Mouse (Mus musculus) mouse embryonic stem cell (cell line): ENCODE results near the gene Hist2h2ac.
"Not testable (repeated sequence)": the region's sequence is repeated elsewhere in the genome, so short reads cannot be mapped to it uniquely, and the experiment has no call there.

Experiments
- in situ Hi-C, 2 experiments: fragments of 300-500 bp; cut with MboI; formaldehyde crosslinking; loops; 1 replicate in 1 of 2; 3 replicates in 1 of 2; pipeline ENCODE4 v1.14.3; 2019 to 2020; ENCODE audit warnings: low sequenced_read_pairs in 2 of 2, low pct_unique_long_range_greater_than_20kb in 1 of 2, mixed read lengths in 1 of 2; ENCODE audit not compliant: unreplicated experiment in 1 of 2

The Hist2h2ac gene

DNA sequence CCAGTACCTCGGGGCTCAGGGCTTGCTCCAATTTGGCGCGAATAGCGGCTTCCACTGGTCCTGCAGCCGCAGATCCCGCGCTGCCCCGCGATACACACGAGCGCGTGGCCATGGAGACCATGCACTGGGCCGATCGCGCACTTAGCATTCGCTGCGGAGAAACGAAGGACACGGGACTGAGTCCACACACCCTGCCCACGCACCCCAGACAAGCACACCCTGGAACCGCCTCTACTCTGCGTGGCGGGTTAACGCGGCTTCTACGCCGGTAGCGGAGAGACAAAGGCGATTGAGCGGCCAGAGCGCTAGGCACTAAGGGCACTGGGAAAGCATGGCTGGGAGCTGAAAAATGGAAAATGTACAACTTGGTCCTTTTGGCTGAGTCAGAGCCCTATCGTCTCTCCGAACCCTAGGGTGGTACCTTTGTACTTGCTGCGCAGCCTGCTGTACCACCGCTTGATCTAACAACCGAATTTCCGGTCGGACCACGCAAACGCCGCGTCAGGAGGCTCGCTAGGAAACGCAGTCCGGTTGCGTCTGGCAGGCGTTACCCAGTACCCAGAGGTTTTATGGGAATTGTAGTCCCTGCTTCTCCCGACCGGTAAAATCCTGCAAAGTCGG is 23.4 kb downstream of the Hist2h2ac start:
- in situ Hi-C loops, result no loop called here

GRCm38 (mm10) chr3:96196437-96197128 is 24.1 kb downstream of the Hist2h2ac start:
- in situ Hi-C loops, result no loop called here

- in situ Hi-C loops, result no loop called here
Observed at GRCm38 (mm10) chr3:96195616-96196313, 24.9 kb downstream of the Hist2h2ac start.

GRCm38 (mm10) chr3:96194966-96195365 is 25.7 kb downstream of the Hist2h2ac start:
- in situ Hi-C loops, result no loop called here

GRCm38 (mm10) chr3:96192977-96193376 is 27.7 kb downstream of the Hist2h2ac start:
- in situ Hi-C loops, result no loop called here

- in situ Hi-C loops, result no loop called here
Observed at GRCm38 (mm10) chr3:96182382-96182776, 38.3 kb downstream of the Hist2h2ac start.

- in situ Hi-C loops, result no loop called here
Observed at GRCm38 (mm10) chr3:96181510-96182381, 38.9 kb downstream of the Hist2h2ac start.

DNA sequence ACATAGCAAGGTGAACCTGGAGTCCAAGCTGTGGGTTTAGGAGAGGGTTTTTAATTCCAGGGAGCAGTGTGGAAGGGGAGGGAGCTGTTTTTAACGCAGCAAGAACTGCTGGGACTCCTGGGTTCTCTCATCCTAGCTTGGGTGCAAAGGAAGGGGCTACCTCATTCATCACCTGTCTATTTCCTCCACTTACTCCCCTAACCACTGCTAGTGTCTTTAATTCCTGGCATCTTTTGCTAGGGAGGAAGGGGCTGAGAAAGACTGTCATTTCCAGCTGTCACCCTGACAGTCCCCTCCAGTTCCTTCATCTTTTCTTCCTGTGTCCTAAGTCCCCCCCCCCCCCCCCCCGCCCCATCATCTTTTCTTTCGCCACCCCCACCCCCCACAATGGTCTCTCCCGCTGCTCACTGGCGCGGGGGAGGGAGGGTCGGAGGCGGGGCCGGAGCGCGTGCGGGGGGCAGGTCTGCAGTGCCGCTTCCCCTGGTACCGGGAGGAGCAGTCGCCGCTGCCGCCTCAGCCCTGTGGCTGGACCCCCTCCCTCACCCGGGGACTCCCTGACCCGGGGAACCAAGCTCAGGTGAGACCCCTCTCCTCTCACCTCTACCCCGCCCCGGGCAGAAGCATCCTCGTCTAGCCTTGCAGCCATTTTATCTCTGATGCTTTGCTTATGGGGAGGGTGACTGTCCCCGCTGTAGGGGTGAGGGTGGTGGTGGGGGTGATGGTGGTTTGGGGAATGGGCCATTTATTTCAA is 39.8 kb downstream of the Hist2h2ac start, which contains the start of gene Sv2a:
Gene Sv2a (plus strand): TSS at position 425 of the 751 bp plus-strand sequence.
- in situ Hi-C loops, result no loop called here

DNA sequence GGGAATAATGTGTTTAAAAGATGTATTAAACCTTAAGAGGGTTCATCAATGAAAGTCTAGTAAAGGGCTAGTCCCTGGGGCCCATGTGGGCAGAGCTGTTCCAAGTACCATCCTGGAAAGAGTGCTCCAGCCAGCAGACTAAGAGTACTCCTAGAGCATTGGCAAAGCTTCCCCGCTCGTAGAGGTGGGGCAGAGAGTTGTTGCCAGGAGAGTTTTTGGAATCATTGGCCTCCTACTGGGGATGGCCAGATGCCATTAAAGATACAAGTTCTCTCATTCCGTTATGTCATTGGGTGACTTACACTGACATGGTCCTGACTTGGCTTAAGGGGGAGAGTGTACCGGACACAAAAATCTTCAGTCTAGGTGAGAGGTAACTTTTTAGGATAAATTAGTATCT is 41.1 kb downstream of the Hist2h2ac start:
- in situ Hi-C loops, result no loop called here

DNA sequence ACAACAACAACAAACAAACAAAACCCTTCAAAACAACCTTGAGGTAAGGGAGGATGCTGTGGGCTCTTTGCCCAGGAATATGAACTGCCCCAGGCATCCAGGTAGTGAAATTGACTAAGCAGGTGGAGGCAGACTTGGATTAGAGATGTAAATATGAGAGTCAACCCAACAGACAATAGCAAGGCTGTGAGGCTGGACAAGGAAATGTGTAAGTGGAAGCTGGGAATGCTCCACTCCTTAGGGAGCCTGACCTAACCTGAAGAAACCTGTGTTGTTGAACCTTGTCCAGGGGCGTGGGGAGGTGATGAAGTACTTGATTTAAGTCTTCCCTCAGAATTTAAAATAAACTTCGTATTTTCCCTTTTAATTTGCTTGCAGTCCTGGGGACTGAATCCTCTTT is 41.8 kb downstream of the Hist2h2ac start:
- in situ Hi-C loops, result no loop called here

- in situ Hi-C loops, result no loop called here
Observed at GRCm38 (mm10) chr3:96178427-96178826, 42.3 kb downstream of the Hist2h2ac start.

DNA sequence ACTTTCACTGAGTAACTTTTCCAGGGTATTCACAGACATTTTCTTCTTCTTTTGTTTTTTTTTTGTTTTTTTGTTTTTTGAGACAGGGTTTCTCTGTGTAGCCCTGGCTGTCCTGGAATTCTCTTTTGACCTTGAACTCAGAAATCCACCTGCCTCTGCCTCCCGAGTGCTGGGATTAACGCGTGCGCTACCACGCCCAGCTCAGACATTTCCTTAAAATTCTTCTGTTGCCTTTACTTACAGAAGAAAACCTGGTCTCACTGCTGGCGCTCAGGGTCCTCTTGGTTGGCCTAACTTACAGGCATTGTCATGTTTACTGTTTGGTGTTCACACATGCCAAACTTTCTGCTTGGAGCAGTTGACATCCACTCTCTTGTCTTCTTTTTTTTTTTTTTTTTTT is 45.4 kb downstream of the Hist2h2ac start:
- in situ Hi-C loops, result no loop called here

DNA sequence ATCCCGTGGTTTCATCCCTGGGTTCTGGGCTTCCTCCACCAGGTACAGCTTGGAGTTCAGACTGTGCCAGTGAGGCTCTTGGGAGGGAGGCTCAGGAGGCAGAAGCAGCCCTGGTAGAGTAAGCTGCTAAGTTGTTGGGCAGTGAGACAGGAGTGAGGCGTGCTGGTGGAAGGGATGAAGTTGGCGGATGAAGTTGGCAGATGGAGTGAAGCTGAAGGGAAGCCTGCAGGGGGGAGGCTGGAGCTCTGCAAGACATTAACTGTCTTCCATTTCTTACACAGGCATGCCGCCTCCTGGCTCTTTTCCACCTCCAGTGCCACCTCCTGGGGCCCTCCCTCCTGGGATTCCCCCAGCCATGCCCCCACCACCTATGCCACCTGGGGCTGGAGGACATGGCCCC is 46.6 kb downstream of the Hist2h2ac start:
- in situ Hi-C loops, result not testable (repeated sequence)

DNA sequence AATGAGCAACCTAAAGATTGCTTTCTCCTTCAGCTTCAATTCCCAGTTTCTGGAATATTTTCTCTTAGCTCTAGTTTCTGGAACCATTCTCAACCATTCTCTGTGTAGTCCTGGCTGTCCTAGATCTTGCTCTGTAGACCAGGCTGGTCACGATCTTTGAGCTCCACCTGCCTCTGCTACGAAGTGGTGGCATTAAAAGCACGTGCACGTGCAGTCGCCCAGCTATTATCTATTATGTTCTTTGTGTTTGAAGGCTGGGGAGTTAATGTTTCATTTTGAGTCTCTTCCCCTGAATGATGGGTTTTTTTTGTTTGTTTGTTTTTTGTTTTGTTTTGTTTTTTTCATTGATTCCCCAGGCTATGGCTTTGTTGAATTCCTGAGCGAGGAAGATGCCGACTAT is 47.5 kb downstream of the Hist2h2ac start:
- in situ Hi-C loops, result no loop called here

DNA sequence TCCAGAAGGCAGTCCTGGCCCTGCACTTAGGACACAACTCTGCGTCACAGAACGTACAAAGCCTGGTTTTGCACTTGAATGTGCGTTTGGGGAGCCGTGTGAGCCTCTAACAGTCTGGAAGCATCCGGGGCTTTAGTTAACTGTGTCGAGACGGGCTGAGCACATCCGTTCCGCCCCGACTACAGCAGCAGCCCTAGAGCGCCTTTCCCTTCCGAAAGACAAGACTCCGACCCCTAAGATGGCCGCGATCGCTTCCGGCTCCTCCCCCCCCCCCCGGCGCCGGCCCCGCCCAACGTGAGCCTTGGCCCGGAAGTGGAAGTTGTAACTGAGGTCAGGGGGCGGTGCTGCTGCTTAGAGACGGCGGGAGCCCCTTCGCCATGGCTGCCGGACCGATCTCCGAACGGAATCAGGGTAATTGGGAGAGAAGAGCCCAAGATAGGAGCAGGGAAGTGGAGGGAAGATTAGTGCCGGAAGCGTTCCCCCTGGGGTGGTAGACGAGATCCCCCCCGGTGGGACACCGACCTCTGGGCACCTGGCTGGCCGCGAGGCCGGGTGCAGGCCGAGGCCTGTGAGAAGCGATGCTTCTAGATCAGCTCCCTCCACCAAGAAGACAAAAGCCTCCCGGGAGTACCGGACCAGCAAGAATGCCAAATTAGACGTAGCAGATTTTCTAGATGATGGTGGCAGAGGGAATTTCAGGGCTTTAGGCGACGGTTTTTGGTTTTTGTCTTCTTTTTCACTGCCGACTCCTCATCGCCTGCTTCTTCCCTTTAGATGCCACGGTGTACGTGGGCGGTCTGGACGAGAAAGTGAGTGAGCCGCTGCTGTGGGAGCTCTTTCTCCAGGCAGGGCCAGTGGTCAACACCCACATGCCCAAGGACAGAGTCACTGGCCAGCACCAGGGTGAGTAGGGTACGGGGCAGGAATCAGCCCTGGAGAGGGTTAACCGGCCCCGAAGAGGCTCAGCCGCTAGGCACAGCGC is 48.2 kb downstream of the Hist2h2ac start, which contains the start of gene Sf3b4:
Gene Sf3b4 (plus strand): TSS at position 136 of the 982 bp plus-strand sequence.
- in situ Hi-C loops, result no loop called here

GRCm38 (mm10) chr3:96171583-96172196 is 49.0 kb downstream of the Hist2h2ac start:
- in situ Hi-C loops, result no loop called here
